Mouse (Mus musculus): ENCODE measurements at regions not wholly inside any gene's neighbourhood (a gene's known extent, or its start where the extent isn't known, plus 50 kb on each side); places are given as distances from the start of the nearest gene placed in this dataset.

GRCm38 (mm10) chr13:78310837-78311236, 111.3 kb upstream of the Nr2f1 start:
- H3K4me3 ChIP-seq (replicated peaks), result no peak overlapping the region
- peaks cover 10% of the 10 kb centered on the region for H3K9me3 ChIP-seq
- no peaks in the 10 kb centered on the region for H3K4me1 ChIP-seq
- no peaks in the 10 kb centered on the region for H3K36me3 ChIP-seq (replicated peaks; ENCODE audit: low read length)
- TF ChIP-seq GATA1 (IDR thresholded peaks at IDR 0.05; ENCODE audit: borderline replicate concordance, low read length), result no peak
- H3K27me3 ChIP-seq (replicated peaks), result no peaks in the 10 kb centered on the region

Measured in megakaryocyte, embryonic 14.5 days (primary cell).